Mouse (Mus musculus) CH12.LX (cell line): ENCODE measurements at regions not wholly inside any gene's neighbourhood (a gene's known extent, or its start where the extent isn't known, plus 50 kb on each side); places are given as distances from the start of the nearest gene placed in this dataset.

ENCODE experiments used
- DNase-seq: peaks from one replicate; pipeline ENCODE4 v3.0.0-alpha.2; 2013; ENCODE audit errors: extremely low read depth
- H3K27ac ChIP-seq: 2 replicates; pipeline ENCODE4 v1.5.1; 2012; ENCODE audit warnings: low read depth, mild to moderate bottlenecking, control low read depth, moderate library complexity; ENCODE audit not compliant: insufficient read depth
- H3K27me3 ChIP-seq: replicated peaks from 2 replicates; pipeline ENCODE3; 2012; ENCODE audit warnings: inconsistent platforms
- H3K36me3 ChIP-seq, 2 experiments: replicated peaks in 1 of 2; 2 replicates each; pipeline versions ENCODE3 to v1.6.1; 2012; ENCODE audit warnings: inconsistent platforms in 1 of 2, low read length in 1 of 2, mild to moderate bottlenecking in 1 of 2, mixed read lengths in 1 of 2, moderate library complexity in 1 of 2; ENCODE audit not compliant: control insufficient read depth in 1 of 2, insufficient read depth in 1 of 2
- H3K4me1 ChIP-seq, 2 experiments: 2 replicates each; pipeline ENCODE4 v1.6.1; 2012; ENCODE audit warnings: inconsistent platforms in 1 of 2, moderate library complexity in 1 of 2; ENCODE audit not compliant: insufficient read depth in 2 of 2, control insufficient read depth in 1 of 2
- H3K4me2 ChIP-seq: 2 replicates; pipeline ENCODE4 v1.6.1; 2012; ENCODE audit warnings: low read depth, mild to moderate bottlenecking, control low read depth; ENCODE audit not compliant: poor library complexity, insufficient read depth, severe bottlenecking
- H3K4me3 ChIP-seq, 3 experiments: fragments of 150-350 bp in 1 of 3; sonication (generic) in 1 of 3; replicated peaks in 1 of 3; 2 replicates each; pipeline versions ENCODE3 to v1.5.1; 2011 to 2012; ENCODE audit warnings: low read depth in 2 of 3, low read length in 2 of 3, mild to moderate bottlenecking in 2 of 3, moderate library complexity in 2 of 3, control low read depth in 1 of 3, improper control_type of control experiment in 1 of 3, inconsistent platforms in 1 of 3, mixed read lengths in 1 of 3; ENCODE audit not compliant: poor library complexity in 1 of 3
- H3K79me2 ChIP-seq: replicated peaks from 2 replicates; pipeline ENCODE4 v1.6.1; 2012; ENCODE audit warnings: mild to moderate bottlenecking, moderate library complexity; ENCODE audit not compliant: control insufficient read depth, poor library complexity, insufficient read depth, severe bottlenecking; ENCODE audit errors: extremely low read depth
- H3K9ac ChIP-seq: 2 replicates; pipeline ENCODE4 v1.6.1; 2012; ENCODE audit warnings: low read depth, mild to moderate bottlenecking, control low read depth, moderate library complexity; ENCODE audit not compliant: insufficient read depth
- H3K9me3 ChIP-seq: replicated peaks from 2 replicates; pipeline ENCODE3; 2012; ENCODE audit warnings: low read length, inconsistent platforms, mixed read lengths
- BHLHE40 ChIP-seq: IDR thresholded peaks from 2 replicates; pipeline ENCODE4 v1.6.1; 2011; ENCODE audit warnings: mild to moderate bottlenecking, low read depth, low read length, improper control_type of control experiment
- CTCF ChIP-seq, 2 experiments: IDR thresholded peaks in 1 of 2; conservative IDR thresholded peaks in 1 of 2; 2 replicates each; pipeline ENCODE4 v1.5.1; 2011 to 2012; ENCODE audit warnings: low read depth in 2 of 2, low read length in 2 of 2, improper control_type of control experiment in 1 of 2, inconsistent platforms in 1 of 2, mild to moderate bottlenecking in 1 of 2, moderate library complexity in 1 of 2
- ELF1 ChIP-seq: IDR thresholded peaks from 2 replicates; pipeline ENCODE4 v1.6.1; 2014; ENCODE audit warnings: low read depth, mild to moderate bottlenecking, inconsistent platforms, low read length, improper control_type of control experiment
- ETS1 ChIP-seq: conservative IDR thresholded peaks from 2 replicates; pipeline ENCODE4 v1.6.1; 2012; ENCODE audit warnings: low read depth, mild to moderate bottlenecking, inconsistent platforms, low read length, improper control_type of control experiment, moderate library complexity
- HCFC1 ChIP-seq: IDR thresholded peaks from 2 replicates; pipeline ENCODE4 v1.6.1; 2012; ENCODE audit warnings: low read depth, mild to moderate bottlenecking, inconsistent platforms, low read length, improper control_type of control experiment
- IRF4 ChIP-seq: IDR thresholded peaks from 2 replicates; pipeline ENCODE4 v1.6.1; 2014; ENCODE audit warnings: low read depth, mild to moderate bottlenecking, inconsistent platforms, low read length, improper control_type of control experiment
- JUN ChIP-seq: IDR thresholded peaks from 2 replicates; pipeline ENCODE4 v1.6.1; 2011; ENCODE audit warnings: low read depth, mild to moderate bottlenecking, low read length, improper control_type of control experiment, moderate library complexity; ENCODE audit not compliant: insufficient read depth
- JUND ChIP-seq: conservative IDR thresholded peaks from 2 replicates; pipeline ENCODE4 v1.6.1; 2011; ENCODE audit warnings: low read depth, low read length, improper control_type of control experiment
- KAT2A ChIP-seq: IDR thresholded peaks from 2 replicates; pipeline ENCODE4 v1.6.1; 2012; ENCODE audit warnings: low read length, improper control_type of control experiment, inconsistent platforms; ENCODE audit not compliant: insufficient replicate concordance
- MAFK ChIP-seq: IDR thresholded peaks from 2 replicates; pipeline ENCODE4 v1.6.1; 2011; ENCODE audit warnings: low read length, improper control_type of control experiment; ENCODE audit not compliant: insufficient replicate concordance
- MAZ ChIP-seq: IDR thresholded peaks from 2 replicates; pipeline ENCODE4 v1.6.1; 2012; ENCODE audit warnings: low read depth, mild to moderate bottlenecking, inconsistent platforms, low read length, improper control_type of control experiment, moderate library complexity
- MXI1 ChIP-seq: IDR thresholded peaks from 2 replicates; pipeline ENCODE4 v1.6.1; 2011; ENCODE audit warnings: mild to moderate bottlenecking, low read depth, low read length, improper control_type of control experiment
- NELFE ChIP-seq: IDR thresholded peaks from 2 replicates; pipeline ENCODE4 v1.6.1; 2011; ENCODE audit warnings: low read depth, low read length, improper control_type of control experiment
- PAX5 ChIP-seq: IDR thresholded peaks from 2 replicates; pipeline ENCODE4 v1.6.1; 2012; ENCODE audit warnings: low read length, inconsistent platforms, mixed read lengths
- POLR2AphosphoS2 ChIP-seq: IDR thresholded peaks from 2 replicates; pipeline ENCODE4 v1.6.1; 2011; ENCODE audit warnings: low read depth, low read length, improper control_type of control experiment
- RAD21 ChIP-seq: IDR thresholded peaks from 2 replicates; pipeline ENCODE4 v1.6.1; 2011; ENCODE audit warnings: low read depth, mild to moderate bottlenecking, low read length, improper control_type of control experiment, moderate library complexity
- RCOR1 ChIP-seq: conservative IDR thresholded peaks from 2 replicates; pipeline ENCODE4 v1.6.1; 2012; ENCODE audit warnings: low read depth, mild to moderate bottlenecking, inconsistent platforms, low read length, improper control_type of control experiment
- SIN3A ChIP-seq: IDR thresholded peaks from 2 replicates; pipeline ENCODE4 v1.6.1; 2012; ENCODE audit warnings: low read length, improper control_type of control experiment, inconsistent platforms
- SMC3 ChIP-seq: IDR thresholded peaks from 2 replicates; pipeline ENCODE4 v1.6.1; 2011; ENCODE audit warnings: low read depth, low read length, improper control_type of control experiment
- USF1 ChIP-seq: IDR thresholded peaks from 2 replicates; pipeline ENCODE4 v1.6.1; 2014; ENCODE audit warnings: low read depth, mild to moderate bottlenecking, inconsistent platforms, low read length, improper control_type of control experiment
- ZC3H11A ChIP-seq: IDR thresholded peaks from 2 replicates; pipeline ENCODE4 v1.6.1; 2012; ENCODE audit warnings: low read depth, mild to moderate bottlenecking, inconsistent platforms, low read length, improper control_type of control experiment
- ZKSCAN1 ChIP-seq: IDR thresholded peaks from 2 replicates; pipeline ENCODE4 v1.6.1; 2012; ENCODE audit warnings: low read depth, inconsistent platforms, low read length, improper control_type of control experiment, borderline replicate concordance
- ZMIZ1 ChIP-seq: IDR thresholded peaks from 2 replicates; pipeline ENCODE4 v1.6.1; 2012; ENCODE audit warnings: low read depth, mild to moderate bottlenecking, inconsistent platforms, low read length, improper control_type of control experiment
- ZNF384 ChIP-seq: IDR thresholded peaks from 2 replicates; pipeline ENCODE4 v1.6.1; 2012; ENCODE audit warnings: low read depth, low read length, improper control_type of control experiment, inconsistent platforms
- dilution Hi-C: fragments of 300-500 bp; cut with MboI; formaldehyde crosslinking; loops from 2 replicates; pipeline ENCODE4 v1.14.3; 2020; ENCODE audit warnings: low sequenced_read_pairs; ENCODE audit not compliant: extremely low pct_unique_long_range_greater_than_20kb, extremely low pct_ligation_motif_present
- in situ Hi-C: fragments of 300-500 bp; cut with MboI; formaldehyde crosslinking; loops from 3 replicates; pipeline ENCODE4 v1.14.3; 2019; ENCODE audit warnings: low sequenced_read_pairs, low pct_ligation_motif_present, low pct_unique_long_range_greater_than_20kb, mixed read lengths

DNA sequence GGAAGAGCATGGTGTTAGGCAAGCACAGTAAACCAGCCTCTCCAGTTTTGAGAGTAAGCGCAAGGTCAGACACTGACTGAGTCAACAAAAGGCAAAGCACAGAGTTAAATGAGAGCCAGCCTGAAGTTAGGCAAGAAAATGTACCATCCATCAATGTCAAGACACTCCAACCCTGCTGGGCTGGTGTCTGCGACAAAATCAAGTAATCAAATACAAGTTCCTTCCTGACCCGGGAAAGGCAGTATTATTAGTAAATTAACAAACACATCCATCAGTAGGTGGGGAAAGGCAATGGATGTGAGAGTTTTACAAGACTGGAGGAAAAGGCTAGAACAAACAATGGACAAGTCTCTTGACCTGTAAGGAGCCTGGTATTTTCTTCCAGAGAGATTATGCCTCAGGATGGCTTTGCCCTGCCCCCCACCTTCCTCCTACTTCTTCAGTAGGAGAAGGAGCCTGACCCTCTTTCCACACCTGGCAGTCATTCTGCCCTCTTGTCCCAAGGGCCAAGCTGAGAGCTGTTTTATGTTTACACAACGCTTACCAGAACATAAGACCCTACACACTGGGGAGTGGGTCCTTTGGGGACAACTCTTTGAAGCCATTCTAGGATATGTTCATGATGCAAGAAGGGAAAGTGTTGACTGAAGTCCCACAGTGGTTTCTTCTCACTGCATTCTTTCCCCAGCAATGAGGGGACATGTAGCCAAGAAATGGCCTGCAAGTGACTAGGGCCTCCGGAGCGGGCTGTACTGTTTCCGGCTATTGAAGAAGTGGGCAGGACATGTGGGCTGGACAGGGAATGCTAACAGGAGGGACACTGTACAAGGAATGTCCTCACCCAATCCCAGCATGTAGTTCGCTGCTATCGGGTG, 461.7 kb upstream of the Gm10131 start:
- dilution Hi-C loops (no loop called here), in situ Hi-C loops (no loop called here)
- DNase-seq = no peak
- H3K27me3 ChIP-seq = no peaks in the 10 kb centered on the region
- TF ChIP-seq KAT2A (no peak), SIN3A (no peak), MAFK (no peak), SMC3 (no peak), NELFE (no peak), IRF4 (no peak), HCFC1 (no peak), JUN (no peak), PAX5 (no peak), ELF1 (no peak), ZMIZ1 (no peak), ZKSCAN1 (no peak), ZNF384 (no peak), RCOR1 (no peak)
- H3K4me1 ChIP-seq = no peaks in the 10 kb centered on the region
- H3K9ac ChIP-seq = no peak overlapping the region
- H3K4me2 ChIP-seq = no peak overlapping the region
- no peaks in the 10 kb centered on the region for H3K79me2 ChIP-seq
- H3K4me3 ChIP-seq = no peak overlapping the region
- peaks cover 2% of the 10 kb centered on the region for H3K9me3 ChIP-seq
- no peak overlapping the region for H3K27ac ChIP-seq
- no peaks in the 10 kb centered on the region for H3K36me3 ChIP-seq

DNA sequence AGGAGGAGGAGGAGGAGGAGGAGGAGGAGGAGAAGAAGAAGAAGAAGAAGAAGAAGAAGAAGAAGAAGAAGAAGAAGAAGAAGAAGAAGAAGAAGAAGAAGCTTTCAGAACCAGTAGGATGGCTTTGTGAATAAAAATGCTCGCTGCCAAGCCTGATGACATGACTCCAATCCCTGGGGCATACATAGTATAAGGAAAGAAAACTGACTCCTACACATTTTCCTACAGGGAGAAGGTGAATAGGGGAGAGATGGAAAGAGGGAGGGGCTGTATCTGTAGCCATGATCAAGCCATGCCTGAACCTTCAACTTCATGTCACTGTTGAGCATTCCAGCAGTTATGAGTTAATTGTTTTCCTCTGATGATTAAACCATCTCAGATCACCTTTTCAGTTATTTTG, 460.2 kb upstream of the Gm10131 start:
- Histone ChIP-seq H3K9me3 (peaks cover 2% of the 10 kb centered on the region), H3K27ac (no peak overlapping the region), H3K4me3 (no peak overlapping the region), H3K27me3 (no peaks in the 10 kb centered on the region), H3K79me2 (no peaks in the 10 kb centered on the region), H3K4me2 (no peak overlapping the region), H3K36me3 (no peaks in the 10 kb centered on the region), H3K9ac (no peak overlapping the region), H3K4me1 (no peaks in the 10 kb centered on the region)
- TF ChIP-seq KAT2A (no peak), RAD21 (no peak)
- dilution Hi-C loops (no loop called here), in situ Hi-C loops (no loop called here)
- DNase-seq = no peak

DNA sequence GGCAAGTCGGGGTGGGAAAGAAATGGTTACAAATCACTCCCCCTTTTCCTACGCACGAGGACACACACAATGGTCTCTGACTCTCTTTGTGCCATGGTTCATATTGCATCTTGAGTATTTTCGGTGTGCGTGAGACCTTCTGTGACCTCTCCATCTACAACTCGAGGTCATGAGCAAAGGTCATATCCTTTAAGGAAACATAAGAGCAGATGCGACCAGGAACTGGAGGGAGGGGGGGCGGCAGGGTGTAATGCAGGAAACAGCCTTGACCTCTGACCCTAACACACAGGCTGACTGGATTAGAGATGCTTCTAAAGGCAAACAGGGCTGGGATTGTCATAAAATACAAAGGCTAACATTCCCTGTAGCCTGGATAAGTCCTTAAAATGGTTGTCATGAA, 450.7 kb upstream of the Gm10131 start:
- no peak for DNase-seq
- dilution Hi-C loops = no loop called here
- TF ChIP-seq USF1 (no peak), MAZ (no peak), JUND (no peak), ZMIZ1 (no peak), CTCF (conservative IDR thresholded peaks at IDR 0.05 in 1 of 2, IDR thresholded peaks at IDR 0.05 in 1 of 2; ENCODE audit: low read depth in 2 of 2, low read length in 2 of 2) (no peak), MAFK (no peak), RAD21 (no peak), PAX5 (no peak), HCFC1 (no peak), BHLHE40 (no peak), ETS1 (no peak), ZC3H11A (no peak), MXI1 (no peak), POLR2AphosphoS2 (no peak)
- TF ChIP-seq, all 38 proteins: peak for 0
- Histone ChIP-seq H3K4me1 (no peaks in the 10 kb centered on the region), H3K4me2 (no peak overlapping the region), H3K9me3 (no peaks in the 10 kb centered on the region), H3K36me3 (no peaks in the 10 kb centered on the region), H3K27me3 (no peaks in the 10 kb centered on the region), H3K9ac (no peak overlapping the region), H3K27ac (no peak overlapping the region), H3K79me2 (no peaks in the 10 kb centered on the region), H3K4me3 (no peak overlapping the region)
- in situ Hi-C loops = no loop called here
